Mouse (Mus musculus) stomach, postnatal 0 days (tissue): ENCODE results near the gene Podxl.

Experiments used
- CTCF ChIP-seq: IDR thresholded peaks from 2 replicates; pipeline ENCODE4 v1.5.1; 2016; ENCODE audit warnings: antibody characterized with exemption, low read depth, mild to moderate bottlenecking, moderate library complexity
- EP300 ChIP-seq: optimal IDR thresholded peaks from 2 replicates; pipeline ENCODE3; 2016; ENCODE audit warnings: antibody characterized with exemption

DNA sequence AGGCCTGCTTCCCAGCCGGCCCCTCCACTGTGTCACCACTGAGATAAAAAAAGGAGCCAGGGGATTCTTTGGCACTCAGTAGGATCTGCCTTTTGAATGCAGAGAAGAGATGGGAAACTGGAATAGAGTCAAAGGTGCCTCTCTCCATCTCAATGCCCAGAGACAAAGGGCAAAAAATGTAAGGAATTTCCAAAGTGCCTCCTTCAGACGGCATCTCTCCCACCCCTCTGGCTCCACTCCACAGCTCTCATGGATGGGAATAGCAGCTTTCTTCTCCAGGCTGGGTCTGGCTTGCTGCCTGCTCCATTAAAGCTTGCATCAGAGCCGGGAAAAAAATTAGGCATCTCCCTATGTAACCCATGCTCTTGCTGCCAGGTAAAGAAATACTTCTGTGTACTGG lies 37.4 kb upstream of the Podxl start:
- TF ChIP-seq CTCF (no peak), EP300 (no peak)
